Mouse (Mus musculus) neural tube, embryonic 13.5 days (tissue): ENCODE data around the gene Commd6. TPM values are rescaled to one million over a fixed set of nuclear protein-coding genes. Genes with fewer than 3 reads are reported as not detected.
"Not testable (repeated sequence)": the region's sequence is repeated elsewhere in the genome, so short reads cannot be mapped to it uniquely, and the experiment has no call there.

Experiments
- ATAC-seq: fragments of 200-750 bp; cut with Nextera tagmentation; 2 replicates; pipeline ENCODE4 v1.8.0; 2017; ENCODE audit warnings: low read depth, mild to moderate bottlenecking, moderate TSS enrichment, moderate library complexity
- H3K27ac ChIP-seq: fragments of 300-500 bp; sonication (generic); replicated peaks from 2 replicates; pipeline ENCODE4 v1.5.1; 2015; ENCODE audit warnings: moderate library complexity, mild to moderate bottlenecking, inconsistent platforms
- H3K27me3 ChIP-seq: fragments of 300-500 bp; sonication (generic); 2 replicates; pipeline ENCODE4 v1.6.1; 2015; ENCODE audit warnings: mild to moderate bottlenecking, inconsistent platforms
- H3K36me3 ChIP-seq: fragments of 300-500 bp; sonication (generic); 2 replicates; pipeline ENCODE4 v1.6.1; 2015; ENCODE audit warnings: mild to moderate bottlenecking, inconsistent platforms
- H3K4me1 ChIP-seq: fragments of 300-500 bp; sonication (generic); replicated peaks from 2 replicates; pipeline ENCODE4 v1.6.1; 2015; ENCODE audit warnings: inconsistent platforms
- H3K4me2 ChIP-seq: fragments of 300-500 bp; sonication (generic); 2 replicates; pipeline ENCODE4 v1.6.1; 2015; ENCODE audit warnings: inconsistent platforms, mild to moderate bottlenecking, moderate library complexity
- H3K4me3 ChIP-seq: fragments of 300-500 bp; sonication (generic); 2 replicates; pipeline ENCODE4 v1.5.1; 2015; ENCODE audit warnings: mild to moderate bottlenecking, inconsistent platforms
- H3K9ac ChIP-seq: fragments of 300-500 bp; sonication (generic); 2 replicates; pipeline ENCODE4 v1.6.1; 2015; ENCODE audit warnings: moderate library complexity, mild to moderate bottlenecking, inconsistent platforms
- H3K9me3 ChIP-seq: fragments of 300-500 bp; sonication (generic); 2 replicates; pipeline ENCODE4 v1.6.1; 2016; ENCODE audit warnings: inconsistent platforms
- WGBS: fragments of 180-500 bp; shearing (Covaris S2); methylation state at CpG from one replicate; pipeline ENCODE4 v1.1.7; 2015; 5-methylcytosine and 5-hydroxymethylcytosine counted together
- polyA plus RNA-seq: library from polyadenylated mRNA; unstranded; fragments of >200 nt; fragmentation: Nextera tagmentation; extraction: Ambion mirVana; gene quantifications from 2 replicates; pipeline ENCODE4 v1.2.1, GENCODE M21; 2015

Commd6 gene
- polyA plus RNA-seq, 1 experiment from 2014 or later: 111 TPM

DNA sequence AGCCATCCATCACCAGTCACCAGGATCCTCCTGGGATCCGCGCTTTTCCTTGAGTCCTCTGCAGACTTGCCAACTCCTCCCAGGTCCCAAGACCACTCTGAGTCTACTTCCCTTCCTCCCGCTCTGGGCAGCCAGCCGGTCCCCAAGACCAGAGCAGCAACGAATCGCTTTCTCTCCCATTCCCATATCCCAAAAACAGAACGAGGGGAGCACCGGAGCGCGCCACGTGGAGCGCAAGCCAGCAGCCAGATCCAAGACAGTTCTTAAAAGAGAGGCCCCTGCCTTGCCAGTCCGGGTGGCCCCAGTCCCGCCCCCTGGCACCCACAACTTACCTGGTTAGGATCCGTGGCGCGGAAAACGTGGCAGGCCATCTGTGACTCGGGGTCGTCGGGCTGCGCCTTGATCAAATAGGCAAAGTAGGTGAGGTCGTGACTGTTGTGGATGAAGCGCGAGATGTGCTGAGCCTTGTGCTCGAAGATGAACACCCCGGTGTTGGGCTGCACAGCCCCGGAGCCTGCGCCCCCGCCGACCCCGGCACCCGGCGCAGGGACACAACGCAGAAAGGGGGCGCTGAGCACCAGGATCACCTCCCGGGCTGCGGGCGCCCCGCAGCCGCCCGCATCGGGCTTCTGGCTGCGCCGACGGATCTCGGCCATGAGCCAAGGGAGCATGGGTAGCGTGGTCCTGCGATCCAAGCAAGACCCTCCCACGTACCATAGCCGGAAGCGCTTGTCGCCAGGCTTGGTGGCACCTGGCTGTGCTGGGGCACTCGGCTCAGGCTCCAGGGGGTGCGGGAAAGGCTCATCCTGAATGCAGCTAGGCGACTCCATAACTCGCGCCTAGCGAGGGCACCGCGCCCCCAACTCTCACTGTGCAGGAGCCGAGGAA is 32.6 kb downstream of the Commd6 start:
- peak overlapping the region; percentile 94 for H3K4me2 ChIP-seq

DNA sequence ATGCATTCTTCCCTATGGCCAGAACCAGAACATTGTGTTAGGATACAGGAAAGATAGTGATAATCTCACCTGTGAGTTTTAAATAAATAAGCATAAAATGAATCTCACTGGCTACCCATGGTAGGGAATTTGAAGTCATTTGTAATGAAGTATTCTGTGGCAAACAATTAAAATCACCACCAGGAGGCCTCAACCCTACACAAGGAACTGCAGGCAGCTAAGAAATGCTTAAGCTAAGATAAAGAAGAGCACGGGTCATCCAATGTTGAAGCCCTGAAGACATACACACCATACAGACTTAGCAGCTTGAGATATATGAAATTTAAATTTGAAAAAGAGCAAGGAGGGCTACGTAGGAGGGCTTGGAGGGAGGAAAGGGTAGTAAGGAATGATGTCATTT is 34.6 kb downstream of the Commd6 start:
- H3K9ac ChIP-seq: no peak overlapping the region
- no peak overlapping the region for H3K4me2 ChIP-seq
- H3K9me3 ChIP-seq: no peaks in the 10 kb centered on the region
- H3K27ac ChIP-seq: no peak overlapping the region
- peaks cover 9% of the 10 kb centered on the region for H3K4me1 ChIP-seq
- H3K36me3 ChIP-seq: no peaks in the 10 kb centered on the region
- peaks cover 13% of the 10 kb centered on the region; the same call in 1 of the 2 replicates for H3K27me3 ChIP-seq
- no peak overlapping the region for H3K4me3 ChIP-seq
- 74% methylated on average over 2 of the region's 2 CpGs for WGBS
- no peak for ATAC-seq

More for the DNA sequence above, 32.6 kb downstream of the Commd6 start:
- Histone ChIP-seq H3K9me3 (no peaks in the 10 kb centered on the region), H3K27me3 (peaks cover 13% of the 10 kb centered on the region; the same call in 1 of the 2 replicates), H3K4me3 (peak overlapping the region; percentile 85), H3K27ac (peak overlapping the region; percentile 54), H3K36me3 (no peaks in the 10 kb centered on the region), H3K4me1 (peaks cover 9% of the 10 kb centered on the region), H3K9ac (peak overlapping the region; percentile 79)
- WGBS: under 1% methylated on average over 60 of the region's 62 CpGs
- peak; percentile 67 for ATAC-seq

DNA sequence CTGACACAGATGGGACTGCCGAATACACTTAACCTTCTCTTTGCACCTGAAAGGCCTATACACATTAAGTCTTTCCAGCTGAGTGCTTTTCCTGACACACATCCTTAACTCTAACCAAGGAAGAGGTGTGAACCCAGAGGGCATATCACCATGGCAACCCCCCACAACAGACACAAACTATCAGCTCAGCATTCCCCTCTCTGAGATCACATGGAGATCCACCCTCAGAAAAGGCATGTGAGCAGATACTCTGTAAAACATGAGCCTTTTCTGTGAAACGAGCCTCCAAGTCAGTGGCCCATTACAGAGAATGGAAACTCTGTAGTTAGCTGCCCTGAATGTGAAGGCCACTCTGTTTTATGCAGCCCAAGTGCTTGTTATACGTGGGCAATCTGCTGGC is 37.6 kb downstream of the Commd6 start:
- H3K9me3 ChIP-seq: no peaks in the 10 kb centered on the region
- ATAC-seq: no peak
- H3K4me1 ChIP-seq: peaks cover 7% of the 10 kb centered on the region
- no peak overlapping the region for H3K27ac ChIP-seq
- no peaks in the 10 kb centered on the region for H3K36me3 ChIP-seq
- WGBS: 44% methylated on average over 3 of the region's 3 CpGs
- peaks cover 9% of the 10 kb centered on the region; the same call in 1 of the 2 replicates for H3K27me3 ChIP-seq
- no peak overlapping the region for H3K4me2 ChIP-seq
- no peak overlapping the region for H3K4me3 ChIP-seq
- no peak overlapping the region for H3K9ac ChIP-seq

- no peaks in the 10 kb centered on the region for H3K36me3 ChIP-seq
- H3K27me3 ChIP-seq: no peaks in the 10 kb centered on the region
- H3K4me2 ChIP-seq: no peak overlapping the region
- no peak for ATAC-seq
- no peak overlapping the region for H3K9ac ChIP-seq
- no peak overlapping the region for H3K27ac ChIP-seq
- H3K4me3 ChIP-seq: no peak overlapping the region
- H3K9me3 ChIP-seq: no peaks in the 10 kb centered on the region
- 86% methylated on average over 14 of the region's 14 CpGs for WGBS
- H3K4me1 ChIP-seq: no peaks in the 10 kb centered on the region
Observed at GRCm38 (mm10) chr14:101597096-101597715, 43.3 kb downstream of the Commd6 start.

GRCm38 (mm10) chr14:101596691-101597090 is 43.8 kb downstream of the Commd6 start:
- Histone ChIP-seq H3K27ac (no peak overlapping the region), H3K4me1 (no peaks in the 10 kb centered on the region), H3K27me3 (no peaks in the 10 kb centered on the region), H3K4me2 (no peak overlapping the region), H3K9me3 (no peaks in the 10 kb centered on the region), H3K36me3 (no peaks in the 10 kb centered on the region), H3K9ac (no peak overlapping the region), H3K4me3 (no peak overlapping the region)
- WGBS: 92% methylated on average over 9 of the region's 9 CpGs
- ATAC-seq: no peak

DNA sequence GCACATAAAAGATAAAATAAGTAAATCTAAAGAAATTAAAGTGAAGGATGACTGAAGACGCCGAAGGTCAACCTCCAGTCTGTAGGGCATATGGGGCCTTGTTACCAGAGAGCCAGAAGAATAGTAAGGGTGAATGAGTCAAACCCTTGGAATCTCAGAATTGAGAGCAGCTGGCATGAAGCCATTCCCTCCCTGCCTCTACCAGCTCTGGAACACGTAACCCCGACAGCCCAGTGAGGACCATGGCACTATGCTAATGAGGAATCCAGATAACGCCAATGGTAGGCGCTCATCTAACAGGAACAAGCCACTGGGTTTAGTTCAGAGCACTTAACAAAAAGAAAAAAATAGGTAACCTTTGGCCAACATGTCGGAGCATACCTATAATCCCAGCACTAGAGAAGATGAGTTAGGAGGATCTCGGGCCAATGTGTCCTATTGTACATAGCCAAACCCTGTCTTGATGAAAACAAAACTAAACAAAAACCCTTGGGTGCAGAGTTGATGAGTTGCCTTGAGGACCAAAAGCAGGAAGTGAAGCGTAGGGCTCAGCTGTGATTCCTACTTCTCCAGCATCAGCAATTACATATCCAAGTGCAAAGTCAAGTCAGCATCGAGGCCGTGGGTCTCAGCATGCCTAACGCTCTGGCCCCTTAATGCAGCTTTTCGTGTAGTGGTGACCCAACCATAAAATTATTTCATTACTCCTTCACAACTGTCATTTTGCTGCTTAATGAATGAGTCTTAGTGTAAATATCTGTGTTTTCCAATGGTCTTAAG is 45.0 kb downstream of the Commd6 start:
- no peak for ATAC-seq
- no peaks in the 10 kb centered on the region for H3K4me1 ChIP-seq
- WGBS: 91% methylated on average over 13 of the region's 13 CpGs

DNA sequence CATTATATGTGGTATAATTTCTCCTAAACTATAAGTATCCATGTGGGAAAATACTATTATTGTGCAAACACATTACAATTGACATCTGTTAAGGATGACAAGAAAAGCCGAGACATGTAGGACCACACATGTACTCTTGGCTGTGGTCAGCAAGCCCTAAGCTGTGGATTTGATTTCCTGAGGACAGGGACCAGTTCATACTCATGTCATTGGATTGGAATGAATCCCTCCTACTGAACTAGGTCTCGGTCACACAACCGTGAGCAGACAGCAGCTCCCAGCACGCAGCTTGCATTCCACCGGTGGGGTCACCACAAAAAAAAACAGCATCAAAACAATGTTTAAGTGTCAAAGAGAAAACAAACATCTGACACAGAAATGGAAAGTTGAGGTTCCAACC is 46.5 kb downstream of the Commd6 start:
- no peak overlapping the region for H3K4me3 ChIP-seq
- H3K9me3 ChIP-seq: no peaks in the 10 kb centered on the region
- no peaks in the 10 kb centered on the region for H3K27me3 ChIP-seq
- 82% methylated on average over 5 of the region's 5 CpGs for WGBS
- no peaks in the 10 kb centered on the region for H3K4me1 ChIP-seq
- H3K27ac ChIP-seq: no peak overlapping the region
- H3K36me3 ChIP-seq: no peaks in the 10 kb centered on the region
- no peak overlapping the region for H3K9ac ChIP-seq
- ATAC-seq: no peak
- no peak overlapping the region for H3K4me2 ChIP-seq

More for the DNA sequence above, 45.0 kb downstream of the Commd6 start:
- Histone ChIP-seq H3K4me2 (no peak overlapping the region), H3K9ac (no peak overlapping the region), H3K27ac (no peak overlapping the region), H3K27me3 (no peaks in the 10 kb centered on the region), H3K4me3 (no peak overlapping the region), H3K9me3 (no peaks in the 10 kb centered on the region), H3K36me3 (no peaks in the 10 kb centered on the region)

- H3K27me3 ChIP-seq: no peaks in the 10 kb centered on the region
- H3K36me3 ChIP-seq: no peaks in the 10 kb centered on the region
- H3K27ac ChIP-seq: no peak overlapping the region
- no peak overlapping the region for H3K4me2 ChIP-seq
- H3K4me3 ChIP-seq: no peak overlapping the region
- no peak overlapping the region for H3K9ac ChIP-seq
- 83% methylated on average over 7 of the region's 7 CpGs for WGBS
- no peaks in the 10 kb centered on the region for H3K4me1 ChIP-seq
- H3K9me3 ChIP-seq: no peaks in the 10 kb centered on the region
- ATAC-seq: no peak
Observed at GRCm38 (mm10) chr14:101593340-101593739, 47.1 kb downstream of the Commd6 start.

DNA sequence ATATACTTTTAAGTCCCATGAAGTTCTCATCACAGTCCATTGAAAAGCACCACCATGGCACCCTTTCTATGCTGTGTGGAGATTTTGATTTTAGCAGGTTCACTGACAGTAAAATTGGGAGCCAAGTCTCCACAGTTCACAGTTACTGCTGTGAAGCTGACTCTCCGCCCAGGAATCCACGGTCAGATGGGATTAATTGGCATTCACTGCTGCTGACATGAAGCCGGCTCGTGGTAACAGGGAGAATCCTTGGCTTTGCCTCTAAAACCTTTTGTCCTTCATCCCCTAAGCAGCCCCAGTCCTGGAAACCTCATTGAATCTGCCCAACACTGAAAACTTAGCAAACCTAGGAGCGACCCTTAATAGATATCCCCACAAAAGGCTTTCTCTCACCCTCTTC is 49.4 kb downstream of the Commd6 start:
- Histone ChIP-seq H3K36me3 (no peaks in the 10 kb centered on the region), H3K4me1 (no peaks in the 10 kb centered on the region), H3K27me3 (no peaks in the 10 kb centered on the region), H3K4me3 (no peak overlapping the region), H3K9me3 (no peaks in the 10 kb centered on the region), H3K9ac (no peak overlapping the region), H3K27ac (no peak overlapping the region), H3K4me2 (no peak overlapping the region)
- WGBS: 85% methylated on average over 5 of the region's 5 CpGs
- no peak for ATAC-seq

- H3K4me1 ChIP-seq, ATAC-seq, H3K27me3 ChIP-seq, H3K27ac ChIP-seq, H3K4me2 ChIP-seq, H3K9me3 ChIP-seq, H3K4me3 ChIP-seq, H3K36me3 ChIP-seq, H3K9ac ChIP-seq: not testable (repeated sequence)
- 78% methylated on average over 3 of the region's 4 CpGs for WGBS
Observed at GRCm38 (mm10) chr14:101588209-101588991, 52.1 kb downstream of the Commd6 start.

DNA sequence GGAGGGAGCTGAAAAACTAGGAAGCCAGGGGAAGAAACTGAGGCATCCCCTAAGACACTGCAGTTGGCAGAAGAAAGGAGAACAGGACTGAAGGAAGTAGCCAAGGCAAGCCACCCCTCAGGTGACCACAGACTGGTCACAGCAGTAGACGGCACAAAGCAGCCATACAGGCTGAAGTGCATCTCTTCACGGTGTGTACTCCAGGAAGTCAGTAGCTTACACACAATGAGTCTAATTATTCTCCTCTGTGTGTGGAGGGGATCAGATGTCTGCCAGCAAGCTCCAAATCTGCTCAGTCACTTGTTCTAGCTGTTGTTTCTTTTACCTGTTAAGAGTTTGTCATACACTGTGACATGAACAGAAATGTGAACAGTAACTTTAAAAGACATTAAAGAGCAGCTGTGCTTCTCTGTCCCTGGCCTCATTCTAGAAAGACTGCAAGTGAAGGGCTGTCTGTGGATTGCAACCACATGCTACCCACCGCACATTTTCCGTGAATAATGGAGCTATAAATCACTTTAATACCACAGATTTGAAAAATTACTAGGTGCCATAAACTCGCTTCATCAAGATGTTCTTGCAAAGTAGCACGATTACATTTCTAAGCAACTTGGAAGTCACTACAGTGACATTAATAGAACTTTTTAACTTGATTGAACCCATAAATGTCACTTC is 53.0 kb downstream of the Commd6 start:
- not testable (repeated sequence) for H3K27ac ChIP-seq, ATAC-seq, H3K9ac ChIP-seq, H3K4me2 ChIP-seq, H3K4me1 ChIP-seq, H3K4me3 ChIP-seq, H3K36me3 ChIP-seq, H3K27me3 ChIP-seq, H3K9me3 ChIP-seq
- 45% methylated on average over 4 of the region's 6 CpGs for WGBS
